Mouse (Mus musculus) embryonic fibroblast, embryonic 13.5 days (primary cell): ENCODE results near the gene Coq10a.

Experiments
- CTCF ChIP-seq: IDR thresholded peaks from 2 replicates; pipeline ENCODE4 v1.5.1; 2011; ENCODE audit warnings: mild to moderate bottlenecking, control low read depth, low read length, moderate library complexity, borderline replicate concordance; ENCODE audit not compliant: insufficient read depth
- POLR2A ChIP-seq: IDR thresholded peaks from 2 replicates; pipeline ENCODE4 v1.6.1; 2011; ENCODE audit warnings: low read depth, mild to moderate bottlenecking, control low read depth, low read length, moderate library complexity

DNA sequence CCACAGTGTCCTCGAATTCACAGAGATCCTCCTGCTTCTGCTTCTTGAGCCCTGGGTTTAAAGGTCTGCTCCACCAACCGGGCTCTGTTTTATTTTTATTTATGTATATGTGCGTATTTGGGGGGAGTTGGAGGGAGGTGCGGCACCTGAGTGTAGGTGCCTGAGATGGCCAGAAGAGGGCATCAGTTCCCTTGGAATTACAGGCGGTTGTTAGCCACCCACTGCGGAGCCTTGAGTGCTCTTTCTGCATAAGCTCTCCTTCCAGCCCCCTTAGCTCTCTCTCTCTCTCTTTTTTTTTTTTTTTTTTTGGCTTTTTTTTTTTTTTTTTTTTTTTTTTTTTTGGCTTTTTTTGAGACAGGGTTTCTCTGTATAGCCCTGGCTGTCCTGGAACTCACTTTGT is 5.6 kb upstream of the Coq10a start:
- TF ChIP-seq CTCF (no peak), POLR2A (no peak)
